Mouse (Mus musculus) MEL (cell line): ENCODE results near the gene Ankra2.

Experiments
- MAFK ChIP-seq: IDR thresholded peaks from 2 replicates; pipeline ENCODE4 v1.6.1; 2011; ENCODE audit warnings: low read depth, mild to moderate bottlenecking, low read length, improper control_type of control experiment, borderline replicate concordance
- POLR2A ChIP-seq, 2 experiments: IDR thresholded peaks; 2 replicates each; pipeline ENCODE4 v1.6.1; 2011 to 2012; ENCODE audit warnings: low read length in 2 of 2, mild to moderate bottlenecking in 2 of 2, control low read depth in 1 of 2, improper control_type of control experiment in 1 of 2, low read depth in 1 of 2, moderate library complexity in 1 of 2; ENCODE audit not compliant: control insufficient read depth in 1 of 2, insufficient read depth in 1 of 2, poor library complexity in 1 of 2

DNA sequence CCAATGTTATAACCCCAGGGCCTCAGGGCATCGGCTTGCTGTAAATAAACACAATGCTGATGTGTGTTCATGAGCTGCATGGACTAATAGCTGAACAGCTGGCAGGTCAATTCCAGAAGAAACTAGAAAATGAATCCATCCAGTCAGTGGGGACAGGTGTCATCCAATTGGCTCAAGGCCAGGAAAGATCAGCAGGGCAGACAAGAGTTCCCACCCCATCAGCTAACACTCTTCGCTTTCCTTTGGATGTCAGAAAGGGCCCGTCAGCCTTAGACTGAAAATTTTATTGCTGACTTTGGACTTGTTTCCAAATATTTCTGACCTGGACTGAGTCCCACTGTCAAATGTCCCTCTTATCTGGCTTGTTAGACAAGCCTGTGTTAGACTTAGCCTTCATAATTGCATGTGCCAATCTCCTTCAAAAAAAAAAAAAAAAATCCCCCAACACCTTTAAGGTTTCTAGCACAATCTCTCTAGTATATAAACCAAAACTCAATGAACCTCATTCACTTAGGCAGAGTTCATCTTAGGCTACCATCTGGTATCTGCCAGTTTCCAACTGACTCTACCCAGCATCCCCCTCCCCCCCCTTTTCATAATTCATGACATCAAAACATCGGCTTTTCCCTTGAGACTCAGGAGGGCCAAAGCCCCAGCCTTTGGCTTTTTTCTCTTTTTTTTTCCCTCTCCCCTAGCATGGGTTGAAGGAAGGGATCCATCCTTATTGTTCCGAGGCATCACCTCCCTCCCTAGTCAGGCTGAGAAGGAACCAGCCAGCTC, 18.1 kb upstream of the Ankra2 start:
- no peak for TF ChIP-seq POLR2A (IDR thresholded peaks at IDR 0.05; ENCODE audit: control insufficient read depth in 1 of 2, insufficient read depth in 1 of 2, low read depth in 1 of 2, low read length in 2 of 2, poor library complexity in 1 of 2)
- no peak for TF ChIP-seq MAFK
